Mouse (Mus musculus): ENCODE data around the gene Clca3a1.

The Clca3a1 gene

DNA sequence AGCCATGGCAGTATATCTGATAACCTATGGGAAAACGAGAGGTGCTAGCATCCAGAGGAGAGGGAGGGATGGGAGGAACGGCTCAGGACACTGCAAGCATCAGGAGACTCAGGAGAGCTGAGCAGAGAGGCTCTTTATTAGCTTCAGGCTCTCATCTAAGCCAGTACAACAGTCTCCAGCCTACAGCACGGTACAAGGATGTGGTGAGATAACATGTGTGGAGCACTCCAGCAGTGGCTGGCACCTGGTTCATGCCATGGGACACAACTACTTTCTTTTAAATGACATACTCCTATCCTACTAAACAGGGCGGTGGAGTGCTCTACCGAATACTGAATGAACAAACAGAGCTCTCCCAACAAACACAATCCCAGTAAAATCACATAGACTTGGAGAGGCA is 79.2 kb downstream of the Clca3a1 start:
- no peak for DNase-seq (ENCODE audit: low read depth, low spot score)

DNA sequence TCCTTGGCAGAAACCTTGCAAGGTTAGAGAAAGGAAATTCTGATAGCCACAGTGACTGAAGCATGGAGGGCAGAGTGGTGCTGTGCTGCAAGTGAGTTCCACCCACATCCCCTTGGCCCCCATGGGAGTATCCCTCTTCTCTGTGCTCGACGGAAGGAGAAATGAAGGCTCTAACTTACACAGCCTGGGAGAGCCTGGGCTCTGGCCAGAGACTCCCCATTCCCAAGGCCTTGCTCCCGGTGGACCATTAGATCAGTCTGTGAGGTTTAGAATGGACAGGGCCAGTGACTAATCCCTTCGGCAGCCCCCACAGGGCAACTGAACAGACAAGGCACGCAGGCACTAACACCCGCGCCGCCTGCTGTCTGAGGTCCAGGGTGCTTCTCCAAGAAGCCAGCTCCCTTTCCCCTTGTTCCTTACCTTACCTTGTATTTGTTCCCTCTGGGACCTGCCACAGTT is 81.0 kb downstream of the Clca3a1 start:
- no peak for DNase-seq (ENCODE audit: low read depth, low spot score)
